Mouse (Mus musculus): ENCODE measurements around the gene Gm49320.
A peak's percentile ranks its signal among the peaks of the same experiment; 100 is the strongest.

Gene Gm49320

GRCm38 (mm10) chr8:4238434-4239192 lies at the start of gene Gm49320, which contains the start of gene Map2k7:
Gene Gm49320, plus strand, starts transcription at chr8:4238865.
Gene Map2k7, plus strand, starts transcription at chr8:4238740.
- DNase-seq: peak; percentile 100

GRCm38 (mm10) chr8:4189031-4189722 lies 49.5 kb upstream of the Gm49320 start:
- DNase-seq: no peak

GRCm38 (mm10) chr8:4192305-4192704 lies 46.4 kb upstream of the Gm49320 start:
- DNase-seq: no peak

GRCm38 (mm10) chr8:4192807-4193587 lies 45.7 kb upstream of the Gm49320 start:
- peak; percentile 81 for DNase-seq

GRCm38 (mm10) chr8:4193588-4193894 lies 45.1 kb upstream of the Gm49320 start:
- no peak for DNase-seq

- DNase-seq: no peak
Observed at GRCm38 (mm10) chr8:4201321-4201720, 37.3 kb upstream of the Gm49320 start.

- no peak for DNase-seq
Observed at GRCm38 (mm10) chr8:4205246-4206123, 33.2 kb upstream of the Gm49320 start.

GRCm38 (mm10) chr8:4206182-4207015 lies 32.3 kb upstream of the Gm49320 start:
- peak; percentile 48 for DNase-seq

- no peak for DNase-seq
Observed at GRCm38 (mm10) chr8:4207016-4207350, 31.7 kb upstream of the Gm49320 start.

- DNase-seq: no peak
Observed at GRCm38 (mm10) chr8:4211097-4211496, 27.6 kb upstream of the Gm49320 start.

GRCm38 (mm10) chr8:4212809-4213209 lies 25.9 kb upstream of the Gm49320 start:
- no peak for DNase-seq

- DNase-seq: no peak
Observed at GRCm38 (mm10) chr8:4213210-4214005, 25.3 kb upstream of the Gm49320 start.

- no peak for DNase-seq
Observed at GRCm38 (mm10) chr8:4214006-4214980, 24.4 kb upstream of the Gm49320 start.

GRCm38 (mm10) chr8:4216296-4216695 lies 22.4 kb upstream of the Gm49320 start:
- DNase-seq: no peak

GRCm38 (mm10) chr8:4216791-4217621 lies 21.7 kb upstream of the Gm49320 start, which contains the start of gene Prr36:
Gene Prr36, minus strand, starts transcription at chr8:4217459.
- peak; percentile 75 for DNase-seq

- DNase-seq: peak; percentile 38
Observed at GRCm38 (mm10) chr8:4219617-4220016, 19.0 kb upstream of the Gm49320 start.

GRCm38 (mm10) chr8:4222059-4222458 lies 16.6 kb upstream of the Gm49320 start:
- no peak for DNase-seq

GRCm38 (mm10) chr8:4226323-4226722 lies 12.3 kb upstream of the Gm49320 start:
- no peak for DNase-seq
